Mouse (Mus musculus): ENCODE measurements around the gene Gm21708.
"Not testable (repeated sequence)": the region's sequence is repeated elsewhere in the genome, so short reads cannot be mapped to it uniquely, and the experiment has no call there.

Gene Gm21708

GRCm38 (mm10) chrY:3410067-3410466 lies at the start of gene Gm21708, which contains the start of gene Gm21704:
TSS of gene Gm21708 (minus strand) at chrY:3410167.
TSS of gene Gm21704 (minus strand) at chrY:3410167.
- DNase-seq (ENCODE audit: low read depth), result not testable (repeated sequence)
